ENCODE assay signal across 20 mouse cellular contexts in the genomic region with DNA sequence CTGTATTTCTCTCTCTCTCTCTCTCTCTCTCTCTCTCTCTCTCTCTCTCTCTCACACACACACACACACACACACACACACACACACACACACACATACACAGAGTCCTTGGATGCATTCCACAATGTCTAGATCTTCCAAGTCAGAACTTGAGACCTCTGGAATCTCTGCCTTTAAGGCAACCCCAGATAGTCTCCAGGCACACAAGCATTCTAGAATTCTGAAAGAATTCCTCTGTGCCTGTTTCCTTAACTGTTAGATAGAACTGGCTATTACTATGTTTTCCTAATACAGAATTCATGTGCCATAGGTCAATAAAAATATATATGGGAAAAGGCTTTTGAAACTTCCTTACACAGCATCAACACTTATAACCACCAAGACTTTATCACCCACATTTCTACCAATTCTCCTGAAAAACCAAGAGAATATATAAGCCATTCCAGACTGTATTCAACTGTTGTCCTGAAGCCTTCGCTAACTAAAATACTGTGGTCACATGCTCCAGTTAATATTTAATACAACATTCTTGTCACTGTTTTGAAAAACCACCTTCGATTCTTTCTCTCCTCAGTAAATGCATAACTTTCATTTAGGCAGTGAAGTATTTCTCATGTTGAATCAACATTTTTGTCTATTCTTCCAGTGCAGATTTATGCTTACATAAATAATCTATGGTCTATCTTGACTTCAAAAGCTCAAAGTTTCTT. TPM values are rescaled to one million over a fixed set of nuclear protein-coding genes. Genes with fewer than 3 reads are reported as not detected.
A peak's percentile ranks its signal among the peaks of the same experiment; 100 is the strongest.
DNase-seq lines count a peak whose midpoint lies in the region; ATAC-seq and TF ChIP-seq lines count a peak whose summit lies in the region.
"Had no signal": no experiment of that assay in that cellular context is flagged by ENCODE, and none has a peak within 500 bp of the region (broad histone marks: within the 10 kb centered on the region; RNA-seq: fewer than 3 reads in every experiment).

No protein-coding gene starts in this region.

- H3K4me2 ChIP-seq in kidney, embryonic 14.5 days (replicated peaks; ENCODE audit: low read depth, low read length) = no peak overlapping the region
- no peak overlapping the region for H3K4me2 ChIP-seq in kidney, embryonic 15.5 days
- H3K4me2 ChIP-seq: embryonic facial prominence, embryonic 12.5 days; forebrain, embryonic 12.5 days; hindbrain, embryonic 12.5 days had no signal

- H3K36me3 ChIP-seq in kidney, adult 2 months (ENCODE audit: control insufficient read depth, insufficient read depth, low read length) = no peaks in the 10 kb centered on the region
- H3K36me3 ChIP-seq in kidney, embryonic 14.5 days (ENCODE audit: control insufficient read depth, insufficient read depth, low read length) = no peaks in the 10 kb centered on the region
- H3K36me3 ChIP-seq in kidney, embryonic 15.5 days = no peaks in the 10 kb centered on the region
- H3K36me3 ChIP-seq: embryonic facial prominence, embryonic 12.5 days; forebrain, embryonic 12.5 days; heart, embryonic 10.5 days; hindbrain, embryonic 12.5 days had no signal

- TF ChIP-seq POLR2A in kidney, adult 2 months (IDR thresholded peaks at IDR 0.05; ENCODE audit: low read depth, low read length) = no peak

- H3K4me1 ChIP-seq in kidney, adult 2 months (ENCODE audit: control insufficient read depth, insufficient read depth, low read length) = peaks cover 14% of the 10 kb centered on the region; the same call in 1 of the 2 replicates
- no peaks in the 10 kb centered on the region for H3K4me1 ChIP-seq in kidney, embryonic 14.5 days (ENCODE audit: control insufficient read depth, insufficient read depth, low read length)
- H3K4me1 ChIP-seq in kidney, embryonic 15.5 days = peaks cover 9% of the 10 kb centered on the region
- H3K4me1 ChIP-seq: embryonic facial prominence, embryonic 12.5 days had no signal

- 38% methylated on average over 2 of the region's 2 CpGs for WGBS in kidney, adult 2 months
- 73% methylated on average over 2 of the region's 2 CpGs for WGBS in kidney, embryonic 14.5 days
- WGBS in kidney, embryonic 15.5 days = 59% methylated on average over 2 of the region's 2 CpGs

- H3K27me3 ChIP-seq in kidney, adult 2 months (replicated peaks; ENCODE audit: control insufficient read depth, insufficient read depth, low read length) = no peaks in the 10 kb centered on the region
- no peaks in the 10 kb centered on the region for H3K27me3 ChIP-seq in kidney, embryonic 14.5 days (ENCODE audit: control insufficient read depth, insufficient read depth, low read length)
- peaks cover 10% of the 10 kb centered on the region; the same call in 1 of the 2 replicates for H3K27me3 ChIP-seq in kidney, embryonic 15.5 days

- DNase-seq in kidney, adult 2 months = peak; percentile 69
- DNase-seq in kidney, postnatal 14 days = peak; percentile 34
- DNase-seq in NIH3T3 (ENCODE audit: low read depth) (peak; percentile 40), adipocyte (ENCODE audit: low spot score) (peak; percentile 9)
- DNase-seq: adrenal gland, postnatal 10 days; cerebellum, adult 11 months; cerebellum, adult 8-10 months; cerebellum, postnatal 14 days; embryo, embryonic 11 days; gastrocnemius, postnatal 10 days; heart, adult 18-20 months; heart, postnatal 10 days; heart, postnatal 4 days had no signal

- no peak overlapping the region for H3K9ac ChIP-seq in kidney, embryonic 14.5 days (ENCODE audit: low read depth, low read length)
- H3K9ac ChIP-seq in kidney, embryonic 15.5 days = no peak overlapping the region
- H3K9ac ChIP-seq: embryonic facial prominence, embryonic 12.5 days; forebrain, embryonic 12.5 days; hindbrain, embryonic 12.5 days had no signal

- no peak for TF ChIP-seq CTCF in kidney, adult 2 months (conservative IDR thresholded peaks at IDR 0.05; ENCODE audit: insufficient read depth, insufficient read length, low read depth, low read length)

- H3K4me3 ChIP-seq in kidney, adult 2 months (ENCODE audit: insufficient read depth, low read depth, low read length) = no peak overlapping the region
- H3K4me3 ChIP-seq in kidney, embryonic 14.5 days (ENCODE audit: low read length) = no peak overlapping the region
- no peak overlapping the region for H3K4me3 ChIP-seq in kidney, embryonic 15.5 days (replicated peaks)
- H3K4me3 ChIP-seq: embryonic facial prominence, embryonic 12.5 days; forebrain, embryonic 12.5 days; heart, embryonic 10.5 days; hindbrain, embryonic 12.5 days had no signal

- H3K9me3 ChIP-seq in kidney, embryonic 14.5 days (ENCODE audit: control insufficient read depth, low read length) = no peaks in the 10 kb centered on the region
- no peaks in the 10 kb centered on the region for H3K9me3 ChIP-seq in kidney, embryonic 15.5 days (replicated peaks)
- H3K9me3 ChIP-seq: embryonic facial prominence, embryonic 12.5 days; forebrain, embryonic 12.5 days; heart, embryonic 10.5 days; hindbrain, embryonic 12.5 days had no signal

- H3K27ac ChIP-seq in kidney, adult 2 months (ENCODE audit: insufficient read depth, low read depth, low read length) = peak overlapping the region; percentile 92
- H3K27ac ChIP-seq in kidney, embryonic 14.5 days (ENCODE audit: low read depth, low read length) = no peak overlapping the region
- no peak overlapping the region for H3K27ac ChIP-seq in kidney, embryonic 15.5 days
- H3K27ac ChIP-seq: embryonic facial prominence, embryonic 12.5 days; forebrain, embryonic 12.5 days; heart, embryonic 10.5 days; hindbrain, embryonic 12.5 days had no signal

- ATAC-seq in kidney, embryonic 14.5 days (ENCODE audit: low FRiP score, low TSS enrichment) = no peak
- ATAC-seq in kidney, embryonic 15.5 days (replicated peaks; ENCODE audit: low FRiP score) = no peak
- ATAC-seq: forebrain, embryonic 16.5 days had no signal

RNA-seq across cellular contexts. Expression of a gene that starts 5.4 kb away (rescaled TPM):
- 8.5 TPM in 2 replicates for polyA plus RNA-seq in kidney, adult 2 months (2012; rRNA removed)
- 0.90 and 2.5 TPM in 2 replicates for polyA plus RNA-seq in kidney, embryonic 14.5 days (2014; fragmentation: Nextera tagmentation; extraction: Ambion mirVana)
- 3.9 and 4.1 TPM in 2 replicates for polyA plus RNA-seq in kidney, embryonic 15.5 days (2015; fragmentation: Nextera tagmentation; extraction: Ambion mirVana)

Comparison
In these comparisons a context has a peak if more than half of its experiments do, and no peak if none do; other contexts are left out.
1. DNase-seq: peak in every context shown above with its lines; median percentile 69 in kidney, adult 2 months; 40 in NIH3T3; 34 in kidney, postnatal 14 days; 9 in adipocyte.